Mouse (Mus musculus): Measurements from ENCODE around the gene Mep1a. TPM values are rescaled to one million over a fixed set of nuclear protein-coding genes. Genes with fewer than 3 reads are reported as not detected.

Mep1a gene
- polyA plus RNA-seq, 1 experiment, result 1.7 TPM

DNA sequence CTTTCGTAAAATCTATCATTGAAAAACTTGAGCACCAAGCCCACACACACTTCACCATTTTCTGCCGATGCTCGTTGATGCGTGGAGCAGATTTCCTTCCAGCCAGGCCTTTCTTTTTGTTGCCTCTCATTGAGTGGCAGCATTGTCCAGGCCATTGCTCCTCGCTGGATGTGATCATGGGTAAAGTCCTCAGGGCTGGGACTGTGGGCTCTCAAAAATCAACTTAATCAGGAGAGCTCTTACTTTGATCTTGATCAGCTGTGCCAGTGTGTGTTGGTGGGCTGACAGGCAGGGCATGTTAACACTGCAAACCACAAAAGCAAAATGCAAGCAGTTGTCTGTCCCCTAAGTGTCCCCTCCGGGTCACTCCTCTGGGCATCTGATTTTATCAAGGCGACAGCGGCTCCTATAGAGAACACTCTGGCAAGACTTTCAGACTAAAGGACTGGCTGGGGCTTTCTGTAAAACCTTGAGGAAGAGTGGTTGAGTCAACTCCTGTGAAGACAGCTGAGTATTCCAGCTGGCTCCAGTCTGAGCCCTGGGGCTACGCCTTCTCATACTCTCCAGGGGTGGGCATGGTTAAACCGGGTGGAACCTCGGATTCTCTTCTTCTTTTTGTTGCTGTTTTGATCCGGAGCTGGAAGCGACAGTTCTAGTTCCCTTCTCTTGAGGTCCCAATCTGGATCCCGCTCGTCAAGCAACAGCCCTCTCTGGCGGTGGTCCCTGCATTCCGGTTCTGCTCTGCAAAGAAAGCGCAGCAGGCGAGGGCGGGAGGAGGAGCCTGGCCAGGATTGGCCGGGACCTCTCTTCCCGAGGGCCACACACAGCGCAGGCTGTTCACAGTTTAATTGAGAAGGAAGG, 32.0 kb upstream of the Mep1a start:
- TF ChIP-seq POLR2A (IDR thresholded peaks at IDR 0.05; ENCODE audit: control insufficient read depth, extremely low read depth, insufficient read depth, low read length, poor library complexity), result no peak
- no peak for TF ChIP-seq CTCF (IDR thresholded peaks at IDR 0.05; ENCODE audit: borderline replicate concordance, control insufficient read depth, extremely low read depth, insufficient read depth, low read length, poor library complexity)
- 34% methylated on average over 23 of the region's 23 CpGs for WGBS
- no peak overlapping the region for H3K27ac ChIP-seq (ENCODE audit: control insufficient read depth, insufficient read depth, low read length)
- H3K27me3 ChIP-seq (ENCODE audit: control insufficient read depth, insufficient read depth, low read length), result no peaks in the 10 kb centered on the region
- DNase-seq, result no peak
- no peaks in the 10 kb centered on the region for H3K36me3 ChIP-seq (ENCODE audit: control insufficient read depth, insufficient read depth, low read length)
- H3K4me3 ChIP-seq (ENCODE audit: control insufficient read depth, insufficient read depth, low read length), result no peak overlapping the region
- no peaks in the 10 kb centered on the region for H3K4me1 ChIP-seq (replicated peaks; ENCODE audit: control insufficient read depth, insufficient read depth, low read length)

DNA sequence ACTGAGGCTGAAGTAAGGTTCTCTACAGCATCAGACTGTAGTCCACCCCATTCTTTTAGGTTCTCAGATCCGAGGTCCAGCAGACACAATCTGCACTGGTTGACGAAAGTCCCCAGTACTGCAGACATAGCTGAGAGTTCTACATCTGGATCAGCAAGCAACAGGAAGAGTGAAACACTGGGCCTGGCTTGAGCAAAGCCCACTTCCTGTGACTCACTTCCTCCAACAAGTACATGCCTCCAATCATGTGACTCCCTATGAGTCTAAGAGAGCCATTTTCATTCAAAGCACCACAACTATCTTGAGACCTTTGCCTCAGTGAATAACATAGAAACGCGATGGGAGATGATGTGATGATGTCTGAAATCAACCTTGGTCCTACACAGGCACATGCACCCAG, 28.6 kb upstream of the Mep1a start:
- no peaks in the 10 kb centered on the region for H3K4me1 ChIP-seq (replicated peaks; ENCODE audit: control insufficient read depth, insufficient read depth, low read length)
- no peaks in the 10 kb centered on the region for H3K36me3 ChIP-seq (ENCODE audit: control insufficient read depth, insufficient read depth, low read length)
- 96% methylated on average over 4 of the region's 4 CpGs for WGBS
- no peak overlapping the region for H3K27ac ChIP-seq (ENCODE audit: control insufficient read depth, insufficient read depth, low read length)
- TF ChIP-seq POLR2A (IDR thresholded peaks at IDR 0.05; ENCODE audit: control insufficient read depth, extremely low read depth, insufficient read depth, low read length, poor library complexity) (no peak), CTCF (IDR thresholded peaks at IDR 0.05; ENCODE audit: borderline replicate concordance, control insufficient read depth, extremely low read depth, insufficient read depth, low read length, poor library complexity) (no peak)
- no peak overlapping the region for H3K4me3 ChIP-seq (ENCODE audit: control insufficient read depth, insufficient read depth, low read length)
- no peak for DNase-seq
- H3K27me3 ChIP-seq (ENCODE audit: control insufficient read depth, insufficient read depth, low read length), result no peaks in the 10 kb centered on the region

DNA sequence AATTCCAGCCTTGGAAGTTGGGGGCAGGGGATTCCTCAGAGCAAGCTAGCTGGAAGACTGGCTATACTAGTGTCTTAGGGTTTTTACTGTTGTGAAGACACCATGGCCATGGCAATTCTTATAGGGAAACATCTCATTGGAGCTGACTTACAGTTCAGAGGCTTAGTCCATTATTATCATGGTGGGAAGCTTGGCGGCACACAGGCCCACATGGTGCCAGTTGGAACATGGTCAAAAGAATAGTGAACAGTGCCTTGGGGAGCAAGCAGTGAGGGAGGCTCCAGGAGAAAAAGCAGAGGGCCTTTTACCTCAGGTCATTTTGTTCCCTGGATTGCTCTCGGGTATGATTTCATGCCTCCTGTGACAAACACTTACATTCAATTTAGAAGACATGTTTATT, 27.9 kb upstream of the Mep1a start:
- WGBS, result 91% methylated on average over 2 of the region's 2 CpGs

DNA sequence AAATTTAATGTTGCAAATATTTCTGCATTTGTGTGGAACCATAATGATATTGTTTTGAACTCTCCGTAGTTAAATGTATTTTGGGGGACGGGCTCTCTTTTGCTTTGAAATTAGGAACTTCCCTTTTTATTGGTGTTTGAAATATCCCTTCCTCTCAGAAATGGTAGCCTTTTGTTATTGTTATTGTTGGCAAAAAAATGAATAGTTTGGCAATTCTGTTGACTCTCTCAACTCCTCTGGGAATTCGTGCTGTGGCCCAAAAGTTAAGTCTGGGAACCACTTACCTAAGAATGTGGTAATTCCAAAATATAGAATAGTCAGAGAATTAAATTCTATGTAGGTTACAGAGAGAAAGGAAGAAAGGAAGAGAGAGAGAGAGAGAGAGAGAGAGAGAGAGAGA, 17.6 kb upstream of the Mep1a start:
- H3K4me1 ChIP-seq (replicated peaks; ENCODE audit: control insufficient read depth, insufficient read depth, low read length), result no peaks in the 10 kb centered on the region
- TF ChIP-seq POLR2A (IDR thresholded peaks at IDR 0.05; ENCODE audit: control insufficient read depth, extremely low read depth, insufficient read depth, low read length, poor library complexity) (no peak), CTCF (IDR thresholded peaks at IDR 0.05; ENCODE audit: borderline replicate concordance, control insufficient read depth, extremely low read depth, insufficient read depth, low read length, poor library complexity) (no peak)
- 21% methylated on average over 3 of the region's 3 CpGs for WGBS
- no peak for DNase-seq
- H3K36me3 ChIP-seq (ENCODE audit: control insufficient read depth, insufficient read depth, low read length), result no peaks in the 10 kb centered on the region
- H3K27me3 ChIP-seq (ENCODE audit: control insufficient read depth, insufficient read depth, low read length), result no peaks in the 10 kb centered on the region
- no peak overlapping the region for H3K27ac ChIP-seq (ENCODE audit: control insufficient read depth, insufficient read depth, low read length)
- no peak overlapping the region for H3K4me3 ChIP-seq (ENCODE audit: control insufficient read depth, insufficient read depth, low read length)

More for the DNA sequence above, 27.9 kb upstream of the Mep1a start:
- Histone ChIP-seq H3K4me1 (replicated peaks; ENCODE audit: control insufficient read depth, insufficient read depth, low read length) (no peaks in the 10 kb centered on the region), H3K27me3 (ENCODE audit: control insufficient read depth, insufficient read depth, low read length) (no peaks in the 10 kb centered on the region), H3K36me3 (ENCODE audit: control insufficient read depth, insufficient read depth, low read length) (no peaks in the 10 kb centered on the region), H3K4me3 (ENCODE audit: control insufficient read depth, insufficient read depth, low read length) (no peak overlapping the region), H3K27ac (ENCODE audit: control insufficient read depth, insufficient read depth, low read length) (no peak overlapping the region)
- no peak for DNase-seq
- TF ChIP-seq POLR2A (IDR thresholded peaks at IDR 0.05; ENCODE audit: control insufficient read depth, extremely low read depth, insufficient read depth, low read length, poor library complexity), result no peak
- TF ChIP-seq CTCF (IDR thresholded peaks at IDR 0.05; ENCODE audit: borderline replicate concordance, control insufficient read depth, extremely low read depth, insufficient read depth, low read length, poor library complexity), result no peak

DNA sequence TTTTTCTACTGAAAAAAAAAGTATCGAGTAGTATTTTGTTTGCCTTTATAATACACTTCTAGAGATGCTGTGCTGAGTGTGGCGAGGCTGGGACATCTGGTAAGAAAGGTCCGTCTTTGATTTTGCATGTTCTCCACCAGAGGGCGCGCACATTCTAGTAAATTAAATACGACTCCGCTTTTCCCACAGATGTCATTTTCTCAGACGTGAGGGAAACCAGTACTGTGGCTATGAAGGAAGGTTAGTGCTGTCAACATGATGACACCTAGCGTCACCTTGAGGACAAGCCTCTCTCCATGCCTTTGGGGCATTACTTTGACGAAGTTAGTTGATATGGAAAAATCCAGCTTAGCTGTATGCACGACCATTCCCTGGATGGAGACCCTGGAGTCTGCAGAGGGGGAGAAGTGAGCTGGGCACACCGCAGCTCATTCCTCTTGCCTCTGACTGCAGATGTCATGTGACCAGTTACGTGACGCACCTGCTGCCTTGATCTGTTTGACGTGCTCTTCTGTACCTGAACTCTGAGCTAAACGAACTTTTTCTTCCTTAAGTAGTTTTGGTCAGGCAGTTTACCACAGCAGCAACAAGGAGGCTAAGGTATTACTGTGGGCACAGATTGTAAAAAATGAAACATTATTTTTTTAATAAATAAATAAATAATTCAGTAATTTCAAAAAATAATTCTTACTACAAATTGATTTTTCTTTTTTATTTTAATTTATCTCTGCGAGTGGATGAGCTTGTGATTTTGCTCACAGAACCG, 16.2 kb upstream of the Mep1a start:
- Histone ChIP-seq H3K36me3 (ENCODE audit: control insufficient read depth, insufficient read depth, low read length) (no peaks in the 10 kb centered on the region), H3K27me3 (ENCODE audit: control insufficient read depth, insufficient read depth, low read length) (no peaks in the 10 kb centered on the region), H3K4me1 (replicated peaks; ENCODE audit: control insufficient read depth, insufficient read depth, low read length) (no peaks in the 10 kb centered on the region), H3K27ac (ENCODE audit: control insufficient read depth, insufficient read depth, low read length) (no peak overlapping the region), H3K4me3 (ENCODE audit: control insufficient read depth, insufficient read depth, low read length) (no peak overlapping the region)
- peak; percentile 38 for DNase-seq
- WGBS, result 30% methylated on average over 18 of the region's 18 CpGs
- no peak for TF ChIP-seq CTCF (IDR thresholded peaks at IDR 0.05; ENCODE audit: borderline replicate concordance, control insufficient read depth, extremely low read depth, insufficient read depth, low read length, poor library complexity)
- no peak for TF ChIP-seq POLR2A (IDR thresholded peaks at IDR 0.05; ENCODE audit: control insufficient read depth, extremely low read depth, insufficient read depth, low read length, poor library complexity)

DNA sequence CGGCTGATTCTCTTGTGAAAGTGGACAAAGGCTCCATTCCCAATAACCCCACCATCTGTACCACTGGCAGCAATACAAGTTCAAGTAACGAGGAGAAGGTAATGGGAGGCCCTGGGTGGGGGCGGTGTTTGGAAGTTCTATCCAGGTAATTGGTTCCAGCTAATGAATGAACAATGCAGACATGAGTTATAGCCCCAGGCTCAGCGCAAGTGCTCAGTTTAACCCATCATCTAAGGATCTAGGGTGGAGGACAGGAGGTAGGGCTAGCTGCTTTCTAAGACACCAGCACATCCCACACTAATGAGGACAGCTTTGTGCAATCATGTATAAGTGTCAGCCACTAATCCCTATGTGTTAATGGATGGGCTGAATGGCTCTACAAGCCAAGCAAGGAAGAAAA, 8.2 kb upstream of the Mep1a start:
- no peak for TF ChIP-seq CTCF (IDR thresholded peaks at IDR 0.05; ENCODE audit: borderline replicate concordance, control insufficient read depth, extremely low read depth, insufficient read depth, low read length, poor library complexity)
- no peak for TF ChIP-seq POLR2A (IDR thresholded peaks at IDR 0.05; ENCODE audit: control insufficient read depth, extremely low read depth, insufficient read depth, low read length, poor library complexity)
- H3K27ac ChIP-seq (ENCODE audit: control insufficient read depth, insufficient read depth, low read length), result no peak overlapping the region
- no peaks in the 10 kb centered on the region for H3K4me1 ChIP-seq (replicated peaks; ENCODE audit: control insufficient read depth, insufficient read depth, low read length)
- no peaks in the 10 kb centered on the region for H3K36me3 ChIP-seq (ENCODE audit: control insufficient read depth, insufficient read depth, low read length)
- H3K4me3 ChIP-seq (ENCODE audit: control insufficient read depth, insufficient read depth, low read length), result no peak overlapping the region
- WGBS, result 93% methylated on average over 4 of the region's 4 CpGs
- DNase-seq, result no peak
- no peaks in the 10 kb centered on the region for H3K27me3 ChIP-seq (ENCODE audit: control insufficient read depth, insufficient read depth, low read length)

Data from thymus, adult 2 months (tissue).